ENCODE assay signal across 9 mouse cellular contexts in genomic region chr2:127587514-127587844, GRCm38 (mm10). TPM values are rescaled to one million over a fixed set of nuclear protein-coding genes. Genes with fewer than 3 reads are reported as not detected.
DNase-seq lines count a peak whose midpoint lies in the region; ATAC-seq and TF ChIP-seq lines count a peak whose summit lies in the region.
"Had no signal": no experiment of that assay in that cellular context is flagged by ENCODE, and none has a peak within 500 bp of the region (broad histone marks: within the 10 kb centered on the region; RNA-seq: fewer than 3 reads in every experiment).

No protein-coding gene starts in this region.

- DNase-seq in gastrocnemius, adult 2 months, result no peak
- DNase-seq in gastrocnemius, postnatal 36 days, result no peak
- DNase-seq in thymus, adult 2 months, result no peak
- no peak for DNase-seq in thymus, adult 18-20 months
- DNase-seq in liver, embryonic 13.5 days, result no peak
- no peak for DNase-seq in c-Kit-positive CD71-positive TER-119-positive erythroid progenitor cells, embryonic 14.5 days (ENCODE audit: low spot score)
- DNase-seq in cerebellum, adult 9-10 months, result no peak
- no peak for DNase-seq in natural killer cell, adult 2 months (ENCODE audit: low spot score in 2 of 2)

- ATAC-seq in liver, embryonic 13.5 days (ENCODE audit: low read depth), result peak; percentile 34

- WGBS in thymus, adult 2 months, result under 1% methylated on average over 22 of the region's 22 CpGs
- under 1% methylated on average over 22 of the region's 22 CpGs for WGBS in liver, embryonic 13.5 days (ENCODE audit: insufficient replicate concordance)

- 0 out of 2 replicates have a peak, but pooled peaks cover 4% of the 10 kb centered on the region for H3K36me3 ChIP-seq in thymus, adult 2 months (ENCODE audit: control insufficient read depth, insufficient read depth, low read length)
- H3K36me3 ChIP-seq in liver, embryonic 13.5 days, result peaks cover 16% of the 10 kb centered on the region

- H3K27ac ChIP-seq in gastrocnemius, adult 2 months, result peak overlapping the region; percentile 95
- no peak overlapping the region for H3K27ac ChIP-seq in thymus, adult 2 months (ENCODE audit: control insufficient read depth, insufficient read depth, low read length)
- H3K27ac ChIP-seq in liver, embryonic 13.5 days, result peak overlapping the region; percentile 71

- no peak for TF ChIP-seq CTCF in gastrocnemius, adult 2 months (IDR thresholded peaks at IDR 0.05)
- TF ChIP-seq CTCF in thymus, adult 2 months (IDR thresholded peaks at IDR 0.05; ENCODE audit: borderline replicate concordance, control insufficient read depth, extremely low read depth, insufficient read depth, low read length, poor library complexity), result no peak

- TF ChIP-seq POLR2A in thymus, adult 2 months (IDR thresholded peaks at IDR 0.05; ENCODE audit: control insufficient read depth, extremely low read depth, insufficient read depth, low read length, poor library complexity), result no peak

- H3K9me3 ChIP-seq in liver, embryonic 13.5 days (replicated peaks), result no peaks in the 10 kb centered on the region

- H3K9ac ChIP-seq in liver, embryonic 13.5 days, result peak overlapping the region; percentile 84

- peaks cover 22% of the 10 kb centered on the region for H3K4me1 ChIP-seq in thymus, adult 2 months (replicated peaks; ENCODE audit: control insufficient read depth, insufficient read depth, low read length)
- peaks cover 49% of the 10 kb centered on the region for H3K4me1 ChIP-seq in liver, embryonic 13.5 days (replicated peaks)

- no peaks in the 10 kb centered on the region for H3K27me3 ChIP-seq in thymus, adult 2 months (ENCODE audit: control insufficient read depth, insufficient read depth, low read length)
- H3K27me3 ChIP-seq in liver, embryonic 13.5 days, result no peaks in the 10 kb centered on the region

- peak overlapping the region; percentile 82 for H3K4me2 ChIP-seq in liver, embryonic 13.5 days

- intact Hi-C loops in gastrocnemius, adult 2 months (cut with DNase I), result no loop called here
- intact Hi-C loops in gastrocnemius, postnatal 36 days (cut with DNase I), result no loop called here

- peak overlapping the region; percentile 99 for H3K4me3 ChIP-seq in gastrocnemius, adult 2 months
- peak overlapping the region; percentile 61 for H3K4me3 ChIP-seq in thymus, adult 2 months (ENCODE audit: control insufficient read depth, insufficient read depth, low read length)
- peak overlapping the region; percentile 90 for H3K4me3 ChIP-seq in liver, embryonic 13.5 days (replicated peaks)

RNA-seq across cellular contexts. Expression of gene Mrps5, which starts 0.5 kb away (rescaled TPM):
- 10 to 100 TPM; 74.1 to 96.2 TPM for total RNA-seq in gastrocnemius, adult 2 months (2021)
- total RNA-seq in gastrocnemius, postnatal 36 days (2021), result 10 to 100 TPM; 81.4 to 91.4 TPM
- polyA plus RNA-seq in thymus, adult 2 months (2012; rRNA removed), result 84.0 and 91.9 TPM in 2 replicates
- polyA plus RNA-seq in liver, embryonic 13.5 days (2015; fragmentation: Nextera tagmentation; extraction: Ambion mirVana), result 124 and 127 TPM in 2 replicates

RNA-seq across cellular contexts. Expression of gene Zfp661, which starts 0.6 kb away (rescaled TPM):
- 1 to 10 TPM; 2.4 to 2.6 TPM for total RNA-seq in gastrocnemius, adult 2 months (2021)
- 1 to 10 TPM; 2.1 TPM for total RNA-seq in gastrocnemius, postnatal 36 days (2021)
- 2.3 and 3.2 TPM in 2 replicates for polyA plus RNA-seq in thymus, adult 2 months (2012; rRNA removed)
- polyA plus RNA-seq in liver, embryonic 13.5 days (2015; fragmentation: Nextera tagmentation; extraction: Ambion mirVana), result 1.2 and 1.6 TPM in 2 replicates

RNA-seq across cellular contexts. Expression of gene Prom2, which starts 46.2 kb away (rescaled TPM):
- not detected for total RNA-seq in gastrocnemius, adult 2 months (2021)
- not detected for total RNA-seq in gastrocnemius, postnatal 36 days (2021)
- 4.8 and 5.5 TPM in 2 replicates for polyA plus RNA-seq in thymus, adult 2 months (2012; rRNA removed)
- polyA plus RNA-seq in liver, embryonic 13.5 days (2015; fragmentation: Nextera tagmentation; extraction: Ambion mirVana), result 0.03 TPM in 1 of 2 replicates, not detected in the other
- total RNA-seq: common myeloid progenitor, adult 5-6 weeks had no signal
